17 mouse cellular contexts compared by ENCODE assay signal in the genomic region with DNA sequence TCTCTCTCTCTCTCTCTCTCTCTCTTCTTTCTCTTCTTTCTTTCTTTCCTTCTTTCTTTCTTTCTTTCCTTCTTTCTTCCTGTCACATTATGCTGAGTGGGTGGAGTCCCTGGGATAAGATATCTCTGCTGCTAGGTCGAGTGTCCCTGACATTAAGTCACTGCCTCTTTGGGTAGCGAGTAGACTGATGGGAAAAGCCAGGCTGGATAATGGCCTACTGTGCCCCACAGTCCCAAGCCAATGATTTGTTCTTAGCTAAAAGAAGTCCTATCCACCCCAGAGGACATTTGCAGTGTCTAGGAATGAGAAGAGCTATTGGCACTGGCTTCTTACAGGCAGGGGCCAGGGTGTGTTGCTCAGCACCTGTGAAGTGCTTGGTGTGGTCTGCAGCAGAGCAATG.
"Had no signal": no experiment of that assay in that cellular context is flagged by ENCODE, and none has a peak within 500 bp of the region (broad histone marks: within the 10 kb centered on the region; RNA-seq: fewer than 3 reads in every experiment).

No protein-coding gene starts in this region.

- H3K4me2 ChIP-seq: kidney, embryonic 15.5 days; liver, embryonic 13.5 days; midbrain, embryonic 12.5 days; neural tube, embryonic 12.5 days had no signal

- H3K27me3 ChIP-seq: kidney, embryonic 15.5 days; liver, embryonic 13.5 days; midbrain, embryonic 12.5 days had no signal

- H3K27ac ChIP-seq: kidney, embryonic 15.5 days; left cerebral cortex, adult 2 months; liver, embryonic 13.5 days; midbrain, embryonic 12.5 days; neural tube, embryonic 12.5 days; stomach, postnatal 0 days had no signal

- H3K36me3 ChIP-seq: kidney, embryonic 15.5 days; liver, embryonic 13.5 days; midbrain, embryonic 12.5 days; neural tube, embryonic 12.5 days had no signal

- H3K4me3 ChIP-seq: kidney, embryonic 15.5 days; left cerebral cortex, adult 2 months; liver, embryonic 13.5 days; midbrain, embryonic 12.5 days; neural tube, embryonic 12.5 days had no signal

- H3K4me1 ChIP-seq: kidney, embryonic 15.5 days; liver, embryonic 13.5 days; midbrain, embryonic 12.5 days; neural tube, embryonic 12.5 days had no signal

- DNase-seq: kidney, adult 8-10 months; kidney, postnatal 10 days; kidney, postnatal 36 days; liver, embryonic 13.5 days; lung, adult 2 months; lung, postnatal 14 days; right cerebral cortex, postnatal 14 days; right cerebral cortex, postnatal 4 days; thymus, adult 2 months; thymus, postnatal 14 days; thymus, postnatal 4 days had no signal

- ATAC-seq: midbrain, embryonic 16.5 days had no signal

- H3K9ac ChIP-seq: kidney, embryonic 15.5 days; liver, embryonic 13.5 days; midbrain, embryonic 12.5 days; neural tube, embryonic 12.5 days had no signal

- H3K9me3 ChIP-seq: kidney, embryonic 15.5 days; liver, embryonic 13.5 days; midbrain, embryonic 12.5 days had no signal
